Mouse (Mus musculus) embryonic stem cell, embryonic (primary cell): Measurements from ENCODE around the gene Arhgdig.

Source experiments
- CTCF ChIA-PET, 4 experiments: fragments of 300-600 bp in 2 of 4; fragments of 350-600 bp in 2 of 4; sonication (Branson Sonifier 250); formaldehyde crosslinking; loops; one replicate each; lab custom pipeline; 2022; ENCODE audit warnings: inconsistent platforms in 2 of 4; lab: Charles Lee
- POLR2A ChIA-PET, 4 experiments: fragments of 300-600 bp in 2 of 4; fragments of 350-600 bp in 2 of 4; sonication (Branson Sonifier 250); formaldehyde crosslinking; loops; one replicate each; lab custom pipeline; 2022; ENCODE audit warnings: antibody characterized with exemption in 4 of 4, inconsistent platforms in 1 of 4; lab: Charles Lee

Arhgdig gene

GRCm38 (mm10) chr17:26207686-26208085 is at the start of gene Arhgdig:
TSS of gene Arhgdig (minus strand) at chr17:26207786.
- ChIA-PET CTCF (interaction anchor here in 3 of 4 experiments (0.6 to 1.6 kb wide), 5 partner anchors 19 to 511 kb away, joined by 3 to 6 read pairs (median 3); no protein-coding TSS in a partner anchor), POLR2A (interaction anchor here in 3 of 4 experiments (0.6 to 2.4 kb wide), 17 partner anchors 8 to 1462 kb away, joined by 3 to 10 read pairs (median 4); partner anchors contain the start of gene Luc7l (in 2 of the 3))

GRCm38 (mm10) chr17:26255313-26255712 is 47.7 kb upstream of the Arhgdig start:
- ChIA-PET CTCF (interaction anchor here in 1 of 4 experiments (0.6 kb wide), 1 partner anchor 13 kb away, joined by 3 read pairs; no protein-coding TSS in a partner anchor), POLR2A (interaction anchor here in 3 of 4 experiments (1.0 to 3.7 kb wide), 7 partner anchors 8 to 29 kb away, joined by 4 to 63 read pairs (median 55); partner anchors contain the start of gene Fam234a (in 2 of the 3))

- POLR2A ChIA-PET: interaction anchor here (0.5 to 3.7 kb wide), 45 partner anchors 8 to 1570 kb away, joined by 3 to 63 read pairs (median 5); partner anchors contain the start of genes Fam234a (in 3 of the 4), Tmem8 (in 2 of the 4), Arhgdig (in 1 of the 4) and Axin1 (in 1 of the 4)
- CTCF ChIA-PET: interaction anchor here (0.6 to 2.2 kb wide), 8 partner anchors 9 to 776 kb away, joined by 3 to 15 read pairs (median 4); partner anchors contain the start of gene Fam234a (in 1 of the 4)
These were observed 45.8 kb upstream of the Arhgdig start for GRCm38 (mm10) chr17:26253399-26253798.

- POLR2A ChIA-PET: interaction anchor here (0.5 to 3.7 kb wide), 80 partner anchors 9 to 1451 kb away, joined by 3 to 63 read pairs (median 4); partner anchors contain the start of genes Fam234a (in 3 of the 4), Axin1 (in 2 of the 4), Tmem8 (in 2 of the 4) and Arhgdig (in 1 of the 4)
- CTCF ChIA-PET: interaction anchor here (0.5 to 2.2 kb wide), 15 partner anchors 9 to 476 kb away, joined by 3 to 15 read pairs (median 3); partner anchors contain the start of gene Fam234a (in 1 of the 4)
These were observed 45.1 kb upstream of the Arhgdig start, which contains the start of gene Luc7l for GRCm38 (mm10) chr17:26252539-26253251. TSS of gene Luc7l (plus strand) at chr17:26252896.

GRCm38 (mm10) chr17:26251886-26252538 is 44.4 kb upstream of the Arhgdig start:
- POLR2A ChIA-PET: interaction anchor here (0.5 to 3.7 kb wide), 70 partner anchors 8 to 1450 kb away, joined by 3 to 63 read pairs (median 4); partner anchors contain the start of genes Fam234a (in 3 of the 4), Axin1 (in 2 of the 4), Tmem8 (in 2 of the 4) and Arhgdig (in 1 of the 4)
- CTCF ChIA-PET: interaction anchor here (0.7 to 2.2 kb wide), 10 partner anchors 9 to 475 kb away, joined by 3 to 15 read pairs (median 4); partner anchors contain the start of gene Fam234a (in 1 of the 4)

GRCm38 (mm10) chr17:26244101-26244841 is 36.7 kb upstream of the Arhgdig start, which contains the start of gene Fam234a:
TSS of gene Fam234a (minus strand) at chr17:26244242.
- ChIA-PET CTCF (interaction anchor here (0.6 to 2.4 kb wide), 16 partner anchors 9 to 1127 kb away, joined by 3 to 15 read pairs (median 4); partner anchors contain the start of genes Decr2 (in 1 of the 4), Luc7l (in 1 of the 4) and Stub1 (in 1 of the 4)), POLR2A (interaction anchor here (0.6 to 6.4 kb wide), 37 partner anchors 8 to 1229 kb away, joined by 3 to 63 read pairs (median 4); partner anchors contain the start of genes Luc7l (in 3 of the 4), Axin1 (in 2 of the 4), Cramp1l (in 1 of the 4) and Rgs11 (in 1 of the 4))

- CTCF ChIA-PET: interaction anchor here (0.5 to 2.4 kb wide), 22 partner anchors 10 to 519 kb away, joined by 3 to 15 read pairs (median 4); partner anchors contain the start of genes Axin1 (in 1 of the 4), Decr2 (in 1 of the 4), Luc7l (in 1 of the 4) and Stub1 (in 1 of the 4)
- POLR2A ChIA-PET: interaction anchor here (0.6 to 6.4 kb wide), 41 partner anchors 9 to 1829 kb away, joined by 3 to 63 read pairs (median 4); partner anchors contain the start of genes Luc7l (in 4 of the 4), Axin1 (in 2 of the 4), Tmem8 (in 2 of the 4) and Arhgdig (in 1 of the 4)
These were observed 36.0 kb upstream of the Arhgdig start for GRCm38 (mm10) chr17:26243471-26244100.

GRCm38 (mm10) chr17:26240990-26241389 is 33.4 kb upstream of the Arhgdig start:
- CTCF ChIA-PET: interaction anchor here in 2 of 4 experiments (0.7 to 1.2 kb wide), 5 partner anchors 11 to 151 kb away, joined by 3 to 7 read pairs (median 3); partner anchors contain the start of genes Decr2 (in 1 of the 2) and Luc7l (in 1 of the 2)

DNA sequence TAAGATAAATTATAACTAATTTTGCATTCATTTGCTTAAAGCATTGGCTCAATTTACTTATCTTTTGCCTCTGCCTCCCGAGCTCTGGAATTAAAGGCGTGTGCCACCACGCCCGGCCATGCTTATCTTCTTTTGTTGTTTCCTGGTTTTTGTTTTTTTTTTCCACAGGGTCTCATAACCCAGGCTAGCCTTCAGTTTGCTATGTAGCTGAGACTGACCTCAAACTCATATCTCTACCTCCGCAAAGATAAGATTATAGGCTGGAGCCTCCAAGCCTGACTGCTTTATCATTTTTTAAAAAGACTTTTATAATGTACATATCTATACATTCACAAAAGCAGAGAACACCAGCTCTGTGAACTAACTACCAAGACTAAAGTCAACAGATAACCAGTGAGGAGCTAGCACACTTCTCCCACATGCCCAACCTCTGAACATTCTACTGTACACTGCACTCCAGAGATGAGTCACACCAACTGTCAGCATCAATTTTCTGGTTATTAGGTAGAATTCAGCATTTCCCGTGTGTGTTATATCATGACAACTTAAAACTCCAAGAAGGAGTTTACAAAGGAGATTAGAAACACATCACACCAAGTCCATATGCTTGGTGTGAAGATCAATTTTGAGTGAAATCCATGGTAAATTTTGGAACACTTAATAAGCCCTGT is 32.7 kb upstream of the Arhgdig start:
- POLR2A ChIA-PET: interaction anchor here in 3 of 4 experiments (0.6 to 6.4 kb wide), 10 partner anchors 9 to 407 kb away, joined by 3 to 63 read pairs (median 4); partner anchors contain the start of genes Luc7l (in 2 of the 3), Mrpl28 (in 1 of the 3) and Stub1 (in 1 of the 3)
- CTCF ChIA-PET: interaction anchor here in 2 of 4 experiments (1.1 to 1.2 kb wide), 2 partner anchors 21 to 150 kb away, joined by 3 read pairs; partner anchors contain the start of gene Decr2 (in 1 of the 2)

More at GRCm38 (mm10) chr17:26240990-26241389, 33.4 kb upstream of the Arhgdig start:
- POLR2A ChIA-PET: interaction anchor here in 2 of 4 experiments (1.0 to 6.4 kb wide), 10 partner anchors 10 to 408 kb away, joined by 3 to 63 read pairs (median 4); partner anchors contain the start of genes Luc7l (in 2 of the 2), Mrpl28 (in 1 of the 2) and Stub1 (in 1 of the 2)

DNA sequence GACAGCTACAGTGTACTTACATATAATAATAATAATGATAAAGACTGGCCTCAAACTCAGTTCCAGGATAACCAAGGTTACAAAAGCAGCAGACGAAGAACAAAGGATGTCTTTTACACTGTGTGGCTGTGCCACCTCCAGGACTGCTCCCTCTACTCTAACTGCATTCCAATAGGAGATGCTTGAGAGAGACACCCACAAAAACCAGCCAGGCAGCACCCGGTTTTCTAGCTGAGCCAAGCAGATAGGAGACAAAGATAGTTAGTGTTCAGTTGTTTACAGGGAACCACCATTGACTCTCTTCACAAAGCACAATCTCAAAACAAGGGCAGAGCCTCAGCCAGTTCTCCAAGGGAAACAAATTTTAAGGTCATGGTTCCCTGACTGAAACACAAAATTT is 32.0 kb upstream of the Arhgdig start:
- ChIA-PET CTCF (no interaction called here), POLR2A (interaction anchor here in 3 of 4 experiments (0.6 to 6.4 kb wide), 4 partner anchors 11 to 14 kb away, joined by 3 to 63 read pairs (median 6); partner anchors contain the start of gene Luc7l (in 3 of the 3))

GRCm38 (mm10) chr17:26237667-26238066 is 30.1 kb upstream of the Arhgdig start:
- CTCF ChIA-PET: interaction anchor here in 2 of 4 experiments (0.7 to 0.8 kb wide), 2 partner anchors 193 to 295 kb away, joined by 3 to 4 read pairs; no protein-coding TSS in a partner anchor
- POLR2A ChIA-PET: interaction anchor here in 2 of 4 experiments (0.7 to 1.2 kb wide), 3 partner anchors 15 to 136 kb away, joined by 3 read pairs; partner anchors contain the start of gene Luc7l (in 1 of the 2)

GRCm38 (mm10) chr17:26235077-26235815 is 27.7 kb upstream of the Arhgdig start:
- POLR2A ChIA-PET: interaction anchor here in 2 of 4 experiments (0.7 to 2.0 kb wide), 2 partner anchors 17 to 157 kb away, joined by 3 to 6 read pairs; partner anchors contain the start of gene Luc7l (in 1 of the 2)
- CTCF ChIA-PET: interaction anchor here in 1 of 4 experiments (0.6 kb wide), 1 partner anchor 216 kb away, joined by 3 read pairs; no protein-coding TSS in a partner anchor

- ChIA-PET POLR2A (no interaction called here), CTCF (interaction anchor here in 1 of 4 experiments (0.6 kb wide), 1 partner anchor 217 kb away, joined by 3 read pairs; no protein-coding TSS in a partner anchor)
These were observed 26.8 kb upstream of the Arhgdig start for GRCm38 (mm10) chr17:26234386-26234785.

DNA sequence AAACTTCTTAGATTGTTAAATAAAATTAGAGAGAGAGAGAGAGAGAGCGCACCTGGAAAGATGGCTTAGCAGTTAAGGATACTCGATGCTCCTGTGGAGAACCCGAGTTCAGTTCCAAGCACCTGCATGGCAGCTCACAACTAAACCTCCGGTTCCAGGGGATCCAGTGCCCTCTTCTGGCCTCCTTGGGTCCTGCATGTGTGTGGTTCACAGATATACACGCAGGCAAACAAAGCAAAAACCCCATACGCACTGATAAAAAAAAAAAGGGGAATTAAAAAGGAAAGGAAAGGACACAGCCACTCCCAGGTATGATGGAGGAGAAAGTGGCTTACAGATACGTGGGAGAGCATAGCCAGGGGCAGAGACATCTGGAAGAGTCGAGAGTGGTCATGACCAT is 25.3 kb upstream of the Arhgdig start:
- POLR2A ChIA-PET: interaction anchor here in 3 of 4 experiments (0.6 to 2.7 kb wide), 11 partner anchors 11 to 399 kb away, joined by 3 to 22 read pairs (median 4); partner anchors contain the start of genes Fam234a (in 2 of the 3) and Luc7l (in 1 of the 3)

More for the DNA sequence above, 25.3 kb upstream of the Arhgdig start:
- CTCF ChIA-PET: interaction anchor here (0.6 to 1.7 kb wide), 29 partner anchors 9 to 1579 kb away, joined by 3 to 11 read pairs (median 4); partner anchors contain the start of genes Arhgdig (in 2 of the 4), Axin1 (in 1 of the 4), Decr2 (in 1 of the 4) and Fam234a (in 1 of the 4)
